Mouse (Mus musculus) stomach, embryonic 16.5 days (tissue): ENCODE data around the gene Tmigd3. TPM values are rescaled to one million over a fixed set of nuclear protein-coding genes. Genes with fewer than 3 reads are reported as not detected.
"Not testable (repeated sequence)": the region's sequence is repeated elsewhere in the genome, so short reads cannot be mapped to it uniquely, and the experiment has no call there.

ENCODE experiments used
- ATAC-seq: fragments of 200-750 bp; cut with Nextera tagmentation; 2 replicates; pipeline ENCODE4 v1.8.0; 2017; ENCODE audit warnings: moderate number of reproducible peaks, moderate TSS enrichment; ENCODE audit not compliant: insufficient read depth, low FRiP score
- H3K27ac ChIP-seq: fragments of 300-500 bp; sonication (generic); 2 replicates; pipeline ENCODE4 v1.5.1; 2014; ENCODE audit warnings: low read length
- H3K27me3 ChIP-seq: fragments of 300-500 bp; sonication (generic); 2 replicates; pipeline ENCODE4 v1.6.1; 2014; ENCODE audit warnings: low read length, control low read depth, mixed read lengths; ENCODE audit not compliant: control insufficient read depth, insufficient read depth
- H3K36me3 ChIP-seq: fragments of 300-500 bp; sonication (generic); 2 replicates; pipeline ENCODE4 v1.6.1; 2014; ENCODE audit warnings: low read length; ENCODE audit not compliant: control insufficient read depth, insufficient read depth
- H3K4me1 ChIP-seq: fragments of 300-500 bp; sonication (generic); 2 replicates; pipeline ENCODE4 v1.6.1; 2014; ENCODE audit warnings: low read length, control low read depth, mixed read lengths; ENCODE audit not compliant: control insufficient read depth, insufficient read depth
- H3K4me2 ChIP-seq: fragments of 300-500 bp; sonication (generic); 2 replicates; pipeline ENCODE4 v1.6.1; 2014; ENCODE audit warnings: low read depth, low read length, mixed read lengths
- H3K4me3 ChIP-seq: fragments of 300-500 bp; sonication (generic); replicated peaks from 2 replicates; pipeline ENCODE4 v1.5.1; 2014; ENCODE audit warnings: mild to moderate bottlenecking, low read length
- H3K9ac ChIP-seq: fragments of 300-500 bp; sonication (generic); 2 replicates; pipeline ENCODE4 v1.6.1; 2014; ENCODE audit warnings: low read length
- H3K9me3 ChIP-seq: fragments of 300-500 bp; sonication (generic); replicated peaks from 2 replicates; pipeline ENCODE4 v1.6.1; 2016; ENCODE audit warnings: low read length, control low read depth; ENCODE audit not compliant: control insufficient read depth
- WGBS: fragments of 180-500 bp; shearing (Covaris S2); extraction: QIAGEN DNeasy Blood & Tissue Kit; methylation state at CpG from one replicate; pipeline ENCODE4 v1.1.7; 2014; 5-methylcytosine and 5-hydroxymethylcytosine counted together
- polyA plus RNA-seq: library from polyadenylated mRNA; unstranded; fragments of >200 nt; fragmentation: Nextera tagmentation; extraction: Ambion mirVana; gene quantifications from 2 replicates; pipeline ENCODE4 v1.2.1, GENCODE M21; 2015

Tmigd3 gene
- polyA plus RNA-seq, 1 experiment from 2014 or later = 0.44 TPM

GRCm38 (mm10) chr3:105917656-105918354, 47.1 kb downstream of the Tmigd3 start:
- no peaks in the 10 kb centered on the region for H3K27me3 ChIP-seq
- H3K9ac ChIP-seq = no peak overlapping the region
- H3K27ac ChIP-seq = no peak overlapping the region
- H3K36me3 ChIP-seq = no peaks in the 10 kb centered on the region
- H3K4me2 ChIP-seq = no peak overlapping the region
- H3K4me1 ChIP-seq = peaks cover 3% of the 10 kb centered on the region; the same call in 1 of the 2 replicates
- H3K9me3 ChIP-seq = no peaks in the 10 kb centered on the region
- no peak for ATAC-seq
- WGBS = 68% methylated on average over 10 of the region's 10 CpGs
- H3K4me3 ChIP-seq = no peak overlapping the region

- WGBS = 72% methylated on average over 3 of the region's 3 CpGs
- no peak overlapping the region for H3K4me3 ChIP-seq
- no peak for ATAC-seq
These were observed 47.6 kb downstream of the Tmigd3 start for GRCm38 (mm10) chr3:105918355-105918745.

DNA sequence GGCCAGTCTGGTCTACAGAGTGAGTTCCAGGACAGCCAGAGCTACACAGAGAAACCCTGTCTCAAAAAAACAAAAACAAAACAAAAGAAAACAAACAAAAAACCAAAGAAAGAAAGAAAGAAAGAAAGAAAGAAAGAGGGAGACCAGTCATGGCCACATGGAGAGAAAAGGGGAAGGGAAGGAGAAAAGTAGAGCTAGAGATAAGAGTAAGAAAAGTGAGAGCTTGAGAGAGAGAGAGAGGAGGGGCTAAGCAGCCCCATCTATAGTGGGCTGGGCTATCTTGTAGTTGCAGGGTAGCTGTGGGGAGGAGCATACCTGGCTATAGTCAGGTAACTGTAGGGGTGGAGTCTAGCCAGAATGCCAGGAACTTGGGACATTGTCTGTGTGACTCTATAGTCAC, 50.0 kb downstream of the Tmigd3 start:
- H3K9me3 ChIP-seq, H3K4me1 ChIP-seq, H3K27me3 ChIP-seq, H3K4me2 ChIP-seq, H3K9ac ChIP-seq, ATAC-seq, H3K4me3 ChIP-seq, H3K36me3 ChIP-seq, H3K27ac ChIP-seq: not testable (repeated sequence)

More at GRCm38 (mm10) chr3:105918355-105918745, 47.6 kb downstream of the Tmigd3 start:
- Histone ChIP-seq H3K4me1 (peaks cover 3% of the 10 kb centered on the region; the same call in 1 of the 2 replicates), H3K27me3 (no peaks in the 10 kb centered on the region), H3K36me3 (no peaks in the 10 kb centered on the region), H3K4me2 (no peak overlapping the region), H3K27ac (no peak overlapping the region), H3K9me3 (no peaks in the 10 kb centered on the region), H3K9ac (no peak overlapping the region)

- Histone ChIP-seq H3K4me3 (no peak overlapping the region), H3K27me3 (no peaks in the 10 kb centered on the region), H3K9me3 (no peaks in the 10 kb centered on the region), H3K4me1 (no peaks in the 10 kb centered on the region), H3K9ac (no peak overlapping the region), H3K4me2 (no peak overlapping the region), H3K27ac (no peak overlapping the region), H3K36me3 (no peaks in the 10 kb centered on the region)
- WGBS = 59% methylated on average over 2 of the region's 2 CpGs
- ATAC-seq = no peak
These were observed 51.3 kb downstream of the Tmigd3 start for GRCm38 (mm10) chr3:105921959-105922358.

DNA sequence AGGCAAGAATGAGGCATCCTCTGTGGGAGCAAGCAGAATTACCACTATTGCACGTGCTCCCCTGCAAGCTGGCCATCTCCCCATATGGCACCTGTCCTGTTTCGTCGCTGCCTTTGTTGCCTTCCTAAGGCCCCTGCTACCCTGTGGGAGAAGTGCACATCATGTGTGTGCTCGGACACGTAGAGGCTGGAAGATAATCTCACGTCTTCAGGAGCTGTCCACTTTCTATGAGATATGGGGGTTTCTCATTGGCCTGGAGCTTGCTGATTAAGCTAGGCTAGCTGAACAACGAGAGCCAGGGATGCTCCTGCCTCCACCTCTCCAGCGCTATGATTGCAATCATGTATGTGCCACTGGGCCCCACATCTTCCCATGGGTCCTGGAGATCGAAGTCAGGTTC, 53.9 kb downstream of the Tmigd3 start:
- Histone ChIP-seq H3K27ac (no peak overlapping the region), H3K4me2 (no peak overlapping the region), H3K9ac (no peak overlapping the region), H3K4me1 (no peaks in the 10 kb centered on the region), H3K9me3 (no peaks in the 10 kb centered on the region), H3K27me3 (no peaks in the 10 kb centered on the region), H3K4me3 (no peak overlapping the region), H3K36me3 (no peaks in the 10 kb centered on the region)
- no peak for ATAC-seq
- 82% methylated on average over 9 of the region's 9 CpGs for WGBS

DNA sequence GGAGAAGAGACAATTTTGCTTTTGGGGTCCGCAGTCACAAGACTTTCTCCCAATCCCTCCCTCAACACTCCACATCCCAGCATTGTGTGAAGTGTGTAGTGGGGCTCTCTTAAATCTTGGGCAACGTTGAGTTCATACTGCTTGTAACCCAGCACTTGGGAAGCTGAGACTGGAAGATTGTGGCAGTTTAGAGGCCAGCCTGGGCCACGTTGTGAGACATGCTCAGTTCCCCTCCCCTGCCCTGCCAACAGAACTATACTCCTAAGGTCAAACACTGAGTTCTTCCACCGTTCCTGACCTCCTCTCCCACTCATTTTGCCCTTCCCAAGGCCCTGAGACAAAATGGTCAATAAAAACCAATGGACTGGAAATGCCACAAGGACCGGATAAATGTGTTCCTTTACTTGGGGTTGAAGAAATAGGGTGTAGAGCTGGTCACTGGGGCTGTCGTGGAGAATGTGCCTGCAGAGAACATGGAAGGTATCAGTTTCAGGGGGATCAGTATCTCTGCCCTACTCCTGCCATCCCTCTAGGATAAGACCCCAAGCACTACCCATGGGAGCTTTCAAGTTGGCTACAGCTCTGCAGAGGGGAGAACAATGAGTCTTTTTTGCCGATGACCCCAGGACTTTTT, 57.0 kb downstream of the Tmigd3 start:
- no peak overlapping the region for H3K4me3 ChIP-seq
- H3K27me3 ChIP-seq = no peaks in the 10 kb centered on the region
- H3K9ac ChIP-seq = no peak overlapping the region
- no peaks in the 10 kb centered on the region for H3K9me3 ChIP-seq
- no peaks in the 10 kb centered on the region for H3K36me3 ChIP-seq
- no peaks in the 10 kb centered on the region for H3K4me1 ChIP-seq
- no peak overlapping the region for H3K27ac ChIP-seq
- ATAC-seq = no peak
- WGBS = 78% methylated on average over 7 of the region's 7 CpGs
- H3K4me2 ChIP-seq = no peak overlapping the region

DNA sequence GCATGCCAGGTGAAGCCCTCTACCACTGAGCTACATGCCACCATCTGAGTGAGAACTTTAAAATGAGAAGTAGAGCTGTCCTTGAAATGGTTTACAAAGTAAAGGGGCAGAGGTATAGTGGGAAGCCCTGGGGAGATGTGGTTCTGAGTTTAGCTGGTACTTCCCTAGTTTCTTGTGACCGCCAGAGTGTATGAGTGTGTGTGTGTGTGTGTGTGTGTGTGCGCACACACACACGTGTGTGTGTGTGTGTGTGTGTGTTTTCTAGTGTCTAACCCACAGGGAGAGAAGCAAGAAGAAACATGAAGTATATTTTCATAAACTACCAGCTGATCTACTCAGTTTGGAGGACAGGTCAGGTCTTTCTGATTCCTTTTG, 57.5 kb downstream of the Tmigd3 start:
- H3K4me3 ChIP-seq = no peak overlapping the region
- no peak for ATAC-seq
- no peak overlapping the region for H3K9ac ChIP-seq
- 82% methylated on average over 3 of the region's 3 CpGs for WGBS
- H3K4me2 ChIP-seq = no peak overlapping the region
- H3K27me3 ChIP-seq = no peaks in the 10 kb centered on the region
- H3K27ac ChIP-seq = no peak overlapping the region
- no peaks in the 10 kb centered on the region for H3K4me1 ChIP-seq
- no peaks in the 10 kb centered on the region for H3K9me3 ChIP-seq
- no peaks in the 10 kb centered on the region for H3K36me3 ChIP-seq

GRCm38 (mm10) chr3:105928781-105929180, 58.1 kb downstream of the Tmigd3 start:
- H3K27me3 ChIP-seq = no peaks in the 10 kb centered on the region
- no peaks in the 10 kb centered on the region for H3K9me3 ChIP-seq
- WGBS = 78% methylated on average over 6 of the region's 6 CpGs
- no peak for ATAC-seq
- H3K9ac ChIP-seq = no peak overlapping the region
- H3K36me3 ChIP-seq = no peaks in the 10 kb centered on the region
- H3K4me3 ChIP-seq = no peak overlapping the region
- no peak overlapping the region for H3K4me2 ChIP-seq
- H3K4me1 ChIP-seq = no peaks in the 10 kb centered on the region
- no peak overlapping the region for H3K27ac ChIP-seq

GRCm38 (mm10) chr3:105929821-105930220, 59.1 kb downstream of the Tmigd3 start:
- Histone ChIP-seq H3K27me3 (no peaks in the 10 kb centered on the region), H3K27ac (no peak overlapping the region), H3K4me2 (no peak overlapping the region), H3K4me1 (no peaks in the 10 kb centered on the region), H3K9ac (no peak overlapping the region), H3K36me3 (no peaks in the 10 kb centered on the region), H3K9me3 (no peaks in the 10 kb centered on the region), H3K4me3 (no peak overlapping the region)
- 78% methylated on average over 7 of the region's 7 CpGs for WGBS
- ATAC-seq = no peak
